Mouse (Mus musculus) forebrain, embryonic 12.5 days (tissue): ENCODE data around the gene St6galnac6. TPM values are rescaled to one million over a fixed set of nuclear protein-coding genes. Genes with fewer than 3 reads are reported as not detected.
A peak's percentile ranks its signal among the peaks of the same experiment; 100 is the strongest.

Experiments
- ATAC-seq: fragments of 200-750 bp; cut with Nextera tagmentation; 2 replicates; pipeline ENCODE4 v1.8.0; 2017; ENCODE audit warnings: moderate TSS enrichment; ENCODE audit not compliant: low FRiP score
- H3K27ac ChIP-seq: fragments of 300-500 bp; sonication (generic); 2 replicates; pipeline ENCODE4 v1.5.1; 2016; ENCODE audit warnings: mild to moderate bottlenecking
- H3K27me3 ChIP-seq: fragments of 300-500 bp; sonication (generic); 2 replicates; pipeline ENCODE4 v1.6.1; 2016; ENCODE audit warnings: mild to moderate bottlenecking
- H3K36me3 ChIP-seq: fragments of 300-500 bp; sonication (generic); replicated peaks from 2 replicates; pipeline ENCODE4 v1.6.1; 2016; ENCODE audit warnings: mild to moderate bottlenecking
- H3K4me1 ChIP-seq: fragments of 300-500 bp; sonication (generic); 2 replicates; pipeline ENCODE4 v1.6.1; 2016
- H3K4me2 ChIP-seq: fragments of 300-500 bp; sonication (generic); 2 replicates; pipeline ENCODE4 v1.6.1; 2016; ENCODE audit warnings: mild to moderate bottlenecking, moderate library complexity
- H3K4me3 ChIP-seq: fragments of 300-500 bp; sonication (generic); replicated peaks from 2 replicates; pipeline ENCODE4 v1.5.1; 2016; ENCODE audit warnings: mild to moderate bottlenecking
- H3K9ac ChIP-seq: fragments of 300-500 bp; sonication (generic); 2 replicates; pipeline ENCODE4 v1.6.1; 2016; ENCODE audit warnings: mild to moderate bottlenecking
- H3K9me3 ChIP-seq: fragments of 300-500 bp; sonication (generic); 2 replicates; pipeline ENCODE4 v1.6.1; 2016
- WGBS: fragments of 180-500 bp; shearing (Covaris S2); methylation state at CpG from one replicate; pipeline ENCODE4 v1.1.7; 2016; 5-methylcytosine and 5-hydroxymethylcytosine counted together
- polyA plus RNA-seq: library from polyadenylated mRNA; unstranded; fragments of >200 nt; fragmentation: Nextera tagmentation; extraction: Ambion mirVana; gene quantifications from 2 replicates; pipeline ENCODE4 v1.2.1, GENCODE M21; 2016

The St6galnac6 gene
- polyA plus RNA-seq, 1 experiment from 2014 or later: 11.6 TPM

DNA sequence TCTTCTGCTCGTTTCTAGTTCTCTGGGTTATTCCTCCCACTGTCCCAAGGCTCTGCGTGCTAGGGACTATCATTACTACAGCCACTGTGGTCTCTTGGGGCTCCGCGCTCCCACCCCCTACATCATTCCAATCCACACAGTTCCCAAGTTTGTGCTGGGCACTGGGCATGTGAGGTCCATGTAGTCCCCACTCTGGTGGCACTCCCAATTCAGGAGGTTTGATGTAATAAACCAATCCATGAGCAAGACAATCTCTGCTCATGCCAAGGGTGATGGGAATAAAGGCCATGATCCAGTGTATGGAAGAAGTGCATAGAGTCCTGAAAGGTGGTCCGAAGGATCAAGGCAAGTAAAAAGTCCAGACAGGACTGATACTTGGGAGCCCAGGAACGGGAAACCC, 25.0 kb upstream of the St6galnac6 start, which contains the start of gene Pip5kl1:
Pip5kl1 (plus strand) TSS at position 301 of the 400 bp plus-strand sequence.
- H3K36me3 ChIP-seq: no peaks in the 10 kb centered on the region
- peaks cover 36% of the 10 kb centered on the region for H3K27me3 ChIP-seq
- peak within 1 kb of the TSS; percentile 100 for H3K4me2 ChIP-seq
- ATAC-seq: no peak
- H3K27ac ChIP-seq: no peak within 1 kb of the TSS
- 81% methylated on average over 6 of the region's 6 CpGs for WGBS
- H3K9ac ChIP-seq: peak within 1 kb of the TSS; percentile 69
- H3K4me3 ChIP-seq: peak within 1 kb of the TSS; percentile 54
- peaks cover 18% of the 10 kb centered on the region for H3K4me1 ChIP-seq
- no peaks in the 10 kb centered on the region for H3K9me3 ChIP-seq

- Histone ChIP-seq H3K27ac (no peak overlapping the region), H3K36me3 (no peaks in the 10 kb centered on the region), H3K9me3 (no peaks in the 10 kb centered on the region), H3K4me1 (peaks cover 18% of the 10 kb centered on the region), H3K4me3 (peak overlapping the region; percentile 54), H3K9ac (peak overlapping the region; percentile 69), H3K27me3 (peaks cover 41% of the 10 kb centered on the region), H3K4me2 (peak overlapping the region; percentile 100)
- WGBS: under 1% methylated on average over 26 of the region's 26 CpGs
- ATAC-seq: peak; percentile 36; the same call in 1 of the 2 replicates
Observed at GRCm38 (mm10) chr2:32574901-32575585, 24.5 kb upstream of the St6galnac6 start.

DNA sequence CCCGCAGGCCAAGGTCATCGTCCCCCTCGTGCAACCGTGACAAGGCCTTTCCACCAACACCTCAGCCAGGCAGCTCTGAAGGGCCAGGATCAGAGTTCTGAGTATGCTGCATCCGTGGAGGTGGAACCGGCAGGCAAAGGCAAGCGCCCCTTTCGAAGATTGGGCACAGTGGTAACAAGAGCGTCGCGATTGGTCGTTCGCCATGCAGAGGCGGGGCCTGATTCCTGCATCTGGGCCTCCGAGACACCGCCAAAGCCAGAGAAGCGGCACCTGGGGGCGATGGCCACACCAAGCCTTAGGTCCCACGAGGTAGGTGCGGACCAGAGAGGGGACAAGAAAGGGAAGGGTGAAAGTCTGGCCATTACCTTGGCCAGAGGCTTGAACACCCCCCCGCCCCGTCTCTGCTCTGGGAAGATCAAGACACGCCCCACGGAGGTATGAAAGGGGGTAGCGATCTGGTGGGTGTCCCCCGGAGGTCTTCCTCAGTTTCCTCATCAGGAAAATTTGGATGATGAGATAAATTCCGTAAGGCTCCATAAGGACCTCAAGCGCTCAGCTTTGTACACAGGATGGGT, 23.8 kb upstream of the St6galnac6 start, which contains the start of gene 9430097D07Rik:
9430097D07Rik (minus strand) TSS at position 99 of the 575 bp plus-strand sequence.
- Histone ChIP-seq H3K4me1 (peaks cover 18% of the 10 kb centered on the region), H3K36me3 (no peaks in the 10 kb centered on the region), H3K9me3 (no peaks in the 10 kb centered on the region), H3K4me3 (peak within 1 kb of the TSS; percentile 54), H3K27ac (no peak within 1 kb of the TSS), H3K9ac (peak within 1 kb of the TSS; percentile 69), H3K4me2 (peak within 1 kb of the TSS; percentile 100), H3K27me3 (peaks cover 47% of the 10 kb centered on the region)
- ATAC-seq: peak; percentile 75
- WGBS: 5% methylated on average over 28 of the region's 28 CpGs

- no peaks in the 10 kb centered on the region for H3K9me3 ChIP-seq
- no peak for ATAC-seq
- H3K27ac ChIP-seq: no peak overlapping the region
- no peak overlapping the region for H3K4me3 ChIP-seq
- WGBS: 90% methylated on average over 9 of the region's 9 CpGs
- no peak overlapping the region for H3K9ac ChIP-seq
- H3K36me3 ChIP-seq: no peaks in the 10 kb centered on the region
- H3K4me1 ChIP-seq: peaks cover 12% of the 10 kb centered on the region
- 0 out of 2 replicates have a peak overlapping the region, but pooled peaks have one; percentile 100 for H3K4me2 ChIP-seq
- H3K27me3 ChIP-seq: peaks cover 51% of the 10 kb centered on the region
Observed at GRCm38 (mm10) chr2:32576532-32576931, 23.0 kb upstream of the St6galnac6 start.

GRCm38 (mm10) chr2:32578146-32579046, 21.1 kb upstream of the St6galnac6 start:
- Histone ChIP-seq H3K4me1 (peaks cover 12% of the 10 kb centered on the region), H3K9me3 (no peaks in the 10 kb centered on the region), H3K27me3 (peaks cover 51% of the 10 kb centered on the region), H3K4me2 (no peak overlapping the region), H3K9ac (no peak overlapping the region), H3K27ac (no peak overlapping the region), H3K36me3 (no peaks in the 10 kb centered on the region), H3K4me3 (no peak overlapping the region)
- WGBS: 40% methylated on average over 25 of the region's 30 CpGs
- no peak for ATAC-seq

- 35% methylated on average over 19 of the region's 19 CpGs for WGBS
- Histone ChIP-seq H3K9ac (no peak overlapping the region), H3K27me3 (peaks cover 54% of the 10 kb centered on the region), H3K9me3 (no peaks in the 10 kb centered on the region), H3K4me3 (peak overlapping the region; percentile 22), H3K4me1 (peaks cover 9% of the 10 kb centered on the region), H3K4me2 (peak overlapping the region; percentile 32), H3K27ac (no peak overlapping the region), H3K36me3 (no peaks in the 10 kb centered on the region)
- ATAC-seq: peak; percentile 51; the same call in 1 of the 2 replicates
Observed at GRCm38 (mm10) chr2:32581450-32582095, 17.9 kb upstream of the St6galnac6 start.

GRCm38 (mm10) chr2:32582830-32583799, 16.4 kb upstream of the St6galnac6 start:
- H3K9ac ChIP-seq: peak overlapping the region; percentile 22; the same call in 1 of the 2 replicates

GRCm38 (mm10) chr2:32585149-32585714, 14.3 kb upstream of the St6galnac6 start:
- Histone ChIP-seq H3K4me3 (no peak overlapping the region), H3K36me3 (no peaks in the 10 kb centered on the region), H3K4me1 (peaks cover 30% of the 10 kb centered on the region), H3K9me3 (no peaks in the 10 kb centered on the region), H3K27ac (no peak overlapping the region), H3K9ac (no peak overlapping the region), H3K27me3 (peaks cover 17% of the 10 kb centered on the region), H3K4me2 (no peak overlapping the region)
- 87% methylated on average over 7 of the region's 7 CpGs for WGBS
- no peak for ATAC-seq

More at GRCm38 (mm10) chr2:32582830-32583799, 16.4 kb upstream of the St6galnac6 start:
- Histone ChIP-seq H3K27me3 (peaks cover 38% of the 10 kb centered on the region), H3K9me3 (no peaks in the 10 kb centered on the region), H3K4me2 (peak overlapping the region; percentile 56), H3K4me3 (peak overlapping the region; percentile 22), H3K4me1 (peaks cover 22% of the 10 kb centered on the region), H3K36me3 (no peaks in the 10 kb centered on the region), H3K27ac (no peak overlapping the region)
- peak; percentile 78 for ATAC-seq
- 12% methylated on average over 37 of the region's 37 CpGs for WGBS

DNA sequence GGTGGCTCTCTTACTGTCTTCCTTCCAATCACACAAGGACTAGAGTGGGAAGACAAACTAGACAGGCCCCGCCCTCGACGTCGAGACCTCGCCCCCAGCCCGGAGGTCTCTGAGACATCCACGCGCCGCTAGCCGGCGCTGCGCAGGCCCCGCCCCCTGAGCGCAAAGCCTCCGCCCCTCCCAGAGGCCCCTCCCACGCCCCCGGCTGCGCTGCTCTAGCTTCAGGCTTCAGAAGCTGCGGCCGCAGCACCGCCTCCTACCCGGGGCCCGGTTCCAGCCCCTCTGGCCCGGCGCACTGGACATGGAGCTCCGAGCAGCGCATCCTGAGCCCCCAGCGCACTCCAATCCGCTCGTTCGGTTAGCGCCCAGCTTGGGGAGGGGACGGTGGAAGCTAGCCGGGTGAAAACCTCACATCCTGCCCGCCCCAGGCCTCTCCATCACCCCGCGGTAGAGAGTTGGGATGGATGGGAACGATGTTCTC, 12.6 kb upstream of the St6galnac6 start, which contains the start of gene St6galnac4:
St6galnac4 (plus strand) TSS at position 225 of the 481 bp plus-strand sequence.
- peak; percentile 85 for ATAC-seq
- no peaks in the 10 kb centered on the region for H3K36me3 ChIP-seq
- H3K27ac ChIP-seq: peak within 1 kb of the TSS; percentile 19; the same call in 1 of the 2 replicates
- H3K4me1 ChIP-seq: peaks cover 30% of the 10 kb centered on the region
- H3K4me3 ChIP-seq: peak within 1 kb of the TSS; percentile 53
- H3K4me2 ChIP-seq: peak within 1 kb of the TSS; percentile 77
- peak within 1 kb of the TSS; percentile 65 for H3K9ac ChIP-seq
- peaks cover 9% of the 10 kb centered on the region for H3K27me3 ChIP-seq
- no peaks in the 10 kb centered on the region for H3K9me3 ChIP-seq
- WGBS: under 1% methylated on average over 38 of the region's 38 CpGs

DNA sequence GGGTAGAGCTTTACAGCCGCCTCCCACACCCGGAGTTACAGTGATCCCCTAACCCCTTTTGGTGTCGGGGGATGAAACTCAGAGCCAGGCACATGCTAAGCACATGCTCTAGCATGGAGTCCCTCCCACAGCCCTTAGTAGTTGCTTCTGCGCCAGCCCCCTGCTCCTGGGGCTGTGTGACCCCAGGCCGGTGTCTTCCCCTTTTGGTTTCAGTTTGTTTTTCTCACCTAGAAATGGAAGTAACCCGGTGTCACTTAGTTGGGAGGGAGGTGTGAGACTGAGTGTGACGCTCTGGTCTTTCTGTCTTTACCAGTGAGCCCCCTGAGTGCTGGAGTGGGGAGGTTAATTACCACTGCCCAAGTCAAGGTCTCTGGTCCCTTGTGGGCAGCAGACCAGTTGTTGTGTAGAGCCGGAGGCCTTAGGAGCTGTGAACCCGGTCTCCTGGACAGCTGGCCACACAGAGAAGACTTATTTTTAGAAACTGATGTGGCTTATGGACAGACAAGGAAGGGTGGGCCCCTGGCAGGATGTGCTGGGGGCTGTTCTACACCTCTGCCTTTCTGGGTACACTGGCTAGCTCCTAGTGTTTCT, 11.7 kb upstream of the St6galnac6 start:
- peaks cover 29% of the 10 kb centered on the region for H3K4me1 ChIP-seq
- no peaks in the 10 kb centered on the region for H3K9me3 ChIP-seq
- H3K4me2 ChIP-seq: peak overlapping the region; percentile 77
- H3K9ac ChIP-seq: no peak overlapping the region; the same call in 1 of the 2 replicates
- no peaks in the 10 kb centered on the region for H3K36me3 ChIP-seq
- peak overlapping the region; percentile 53 for H3K4me3 ChIP-seq
- WGBS: 62% methylated on average over 9 of the region's 9 CpGs
- H3K27me3 ChIP-seq: peaks cover 9% of the 10 kb centered on the region
- ATAC-seq: no peak
- no peak overlapping the region for H3K27ac ChIP-seq
